Mouse (Mus musculus) layer of hippocampus, postnatal 25 days (tissue): ENCODE measurements around the gene Ntsr2. TPM values are rescaled to one million over a fixed set of nuclear protein-coding genes. Genes with fewer than 3 reads are reported as not detected.
A peak's percentile ranks its signal among the peaks of the same experiment; 100 is the strongest.

Experiments used
- DNase-seq, 2 experiments: peaks; one replicate each; pipeline ENCODE4 v3.0.0; 2022; ENCODE audit warnings: mixed read lengths in 2 of 2, low spot score in 1 of 2; ENCODE audit errors: extremely low spot score in 1 of 2
- total RNA-seq, 2 experiments: library from RNA; stranded (reverse); gene quantifications; 2 replicates each; pipeline ENCODE4 v1.2.3; 2021

The Ntsr2 gene
- total RNA-seq = 100 to 1,000 TPM; 217 to 233 TPM

DNA sequence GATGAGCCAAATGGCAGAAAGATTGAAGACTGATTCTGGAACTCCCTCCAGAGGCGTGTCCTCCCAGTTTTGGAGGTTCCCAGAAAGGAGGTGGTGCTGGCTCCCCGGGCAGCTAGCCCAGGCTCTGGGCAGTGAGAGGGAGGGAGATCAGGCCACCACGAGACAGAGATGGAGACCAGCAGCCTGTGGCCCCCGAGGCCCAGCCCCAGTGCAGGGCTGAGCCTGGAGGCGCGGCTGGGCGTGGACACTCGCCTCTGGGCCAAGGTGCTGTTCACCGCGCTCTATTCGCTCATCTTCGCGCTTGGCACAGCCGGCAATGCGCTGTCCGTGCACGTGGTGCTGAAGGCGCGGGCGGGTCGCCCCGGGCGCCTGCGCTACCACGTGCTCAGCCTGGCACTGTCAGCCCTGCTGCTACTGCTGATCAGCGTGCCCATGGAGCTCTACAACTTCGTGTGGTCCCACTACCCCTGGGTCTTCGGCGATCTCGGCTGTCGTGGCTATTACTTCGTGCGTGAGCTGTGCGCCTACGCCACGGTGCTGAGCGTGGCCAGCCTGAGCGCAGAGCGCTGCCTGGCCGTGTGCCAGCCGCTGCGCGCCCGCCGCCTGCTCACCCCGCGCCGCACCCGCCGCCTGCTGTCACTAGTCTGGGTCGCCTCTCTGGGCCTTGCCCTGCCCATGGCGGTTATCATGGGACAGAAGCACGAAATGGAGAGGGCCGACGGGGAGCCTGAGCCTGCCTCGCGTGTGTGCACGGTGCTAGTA lies at the start of gene Ntsr2:
Gene Ntsr2, plus strand, starts transcription at position 51 of the 762 bp plus-strand sequence.
- DNase-seq = peak; percentile 57 to 67

DNA sequence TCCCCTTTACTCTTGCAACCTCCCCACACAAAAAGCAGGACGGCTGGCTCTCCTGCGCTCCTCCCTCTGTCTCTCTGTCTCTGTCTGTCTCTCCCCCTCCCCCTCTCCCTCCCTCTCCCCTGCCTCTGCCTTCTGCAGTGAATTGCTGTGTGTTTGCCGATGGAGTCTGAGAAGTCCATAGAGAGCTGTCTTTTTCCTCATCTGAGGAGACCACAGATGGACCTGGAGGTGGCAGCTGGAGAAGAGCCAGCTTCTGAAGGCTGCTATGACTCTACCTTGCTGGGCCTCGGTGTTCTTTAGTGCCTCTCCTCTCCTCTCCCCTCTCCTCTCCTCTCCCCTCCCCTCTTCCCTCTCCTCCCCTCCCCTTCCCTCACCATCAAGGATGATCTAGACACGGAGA lies 47.6 kb upstream of the Ntsr2 start:
- DNase-seq = no peak

GRCm38 (mm10) chr12:16610936-16611335 lies 42.2 kb upstream of the Ntsr2 start, which contains the start of gene Lpin1:
Gene Lpin1 (minus strand): TSS chr12:16610966.
- no peak for DNase-seq

- no peak for DNase-seq
Measured at GRCm38 (mm10) chr12:16614556-16614955, 38.6 kb upstream of the Ntsr2 start.

GRCm38 (mm10) chr12:16615738-16616137 lies 37.4 kb upstream of the Ntsr2 start:
- DNase-seq = no peak

DNA sequence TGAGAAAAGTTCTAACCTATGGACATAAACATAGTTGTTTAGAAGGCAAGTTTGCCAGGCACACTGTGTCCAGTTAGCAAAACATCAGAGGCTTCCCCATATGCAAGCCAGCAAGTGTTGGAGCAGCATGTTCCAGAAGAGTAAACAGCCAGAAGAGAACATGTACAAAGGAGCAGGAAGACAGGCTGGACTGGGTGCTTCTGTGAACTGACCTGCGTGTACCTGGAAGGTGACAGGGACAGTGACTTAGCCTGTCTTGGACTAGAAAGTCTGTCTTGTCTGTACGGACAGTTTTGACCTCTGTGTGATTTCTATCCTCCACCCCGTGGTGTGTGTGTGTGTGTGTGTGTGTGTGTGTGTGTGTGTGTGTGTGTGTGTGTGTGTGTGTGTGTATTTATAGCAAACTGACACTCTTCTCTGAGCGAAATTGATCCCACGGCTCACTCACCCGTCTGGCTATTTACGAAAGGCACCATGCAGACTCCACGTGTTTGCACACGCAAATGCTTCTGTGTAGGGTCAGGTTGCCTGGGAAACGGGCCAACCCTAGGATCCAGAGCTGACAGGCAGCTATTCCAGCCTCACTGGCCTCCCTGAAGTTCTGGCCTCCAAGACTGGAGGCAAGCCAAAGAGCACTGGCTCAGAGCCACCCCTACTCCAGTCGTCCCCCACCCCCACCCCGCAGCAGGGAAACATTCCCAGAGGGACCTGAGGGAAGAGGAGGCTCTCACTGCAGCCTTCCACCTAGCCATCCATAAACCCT lies 34.5 kb upstream of the Ntsr2 start:
- peak; percentile 23 to 62 for DNase-seq

- no peak for DNase-seq
Measured at GRCm38 (mm10) chr12:16619453-16619852, 33.7 kb upstream of the Ntsr2 start.

- DNase-seq = no peak
Measured at GRCm38 (mm10) chr12:16620230-16620629, 33.0 kb upstream of the Ntsr2 start.

DNA sequence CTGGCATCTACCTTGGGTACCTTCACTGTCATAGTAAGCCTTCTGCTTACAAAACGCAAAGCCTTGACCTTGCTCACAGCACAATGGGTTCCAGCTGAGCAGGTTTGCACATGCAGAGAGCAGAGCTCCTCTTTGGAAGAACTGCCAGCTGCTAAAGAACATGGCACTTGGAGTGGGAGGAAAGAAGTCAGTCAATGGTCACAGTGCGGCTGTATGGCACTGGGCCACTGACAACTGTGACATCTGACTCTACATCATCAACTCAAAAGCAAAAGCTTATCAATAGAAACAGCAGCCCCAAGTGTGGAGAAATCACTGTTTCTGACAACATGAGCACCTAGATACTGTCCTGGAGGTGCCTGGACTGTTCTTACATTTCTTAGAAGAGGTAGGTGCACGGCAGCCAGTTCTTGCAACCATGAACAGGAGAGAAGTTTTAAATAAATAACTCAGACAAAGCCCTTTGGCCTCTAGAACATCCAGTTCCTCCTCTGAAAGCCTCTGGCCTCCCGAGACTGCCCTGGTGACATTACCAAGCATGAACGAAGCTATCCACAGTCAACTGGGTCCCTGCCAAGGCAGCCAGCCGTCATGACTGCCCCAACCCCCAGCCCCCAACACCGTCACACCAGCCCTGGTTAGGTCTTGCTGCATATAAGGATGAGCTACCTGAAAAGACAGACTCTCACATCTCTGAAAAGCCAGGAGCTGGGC lies 22.9 kb upstream of the Ntsr2 start:
- no peak for DNase-seq

DNA sequence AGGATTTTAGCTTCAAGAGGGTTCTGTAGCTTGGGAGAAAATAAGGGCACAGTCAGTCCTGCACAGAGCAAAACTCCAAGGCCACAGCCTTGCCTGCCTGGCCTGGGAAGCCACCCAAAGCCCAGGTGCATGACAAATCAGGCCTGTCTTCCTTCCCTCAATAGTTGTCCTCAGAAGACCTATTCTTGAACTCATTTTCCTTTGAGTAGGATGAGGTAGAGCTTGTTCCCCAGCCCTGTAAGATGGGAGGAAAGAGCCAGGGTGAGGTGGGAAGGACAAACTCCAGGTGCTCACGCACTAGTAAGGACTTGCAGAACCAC lies 22.4 kb upstream of the Ntsr2 start:
- DNase-seq = no peak

DNA sequence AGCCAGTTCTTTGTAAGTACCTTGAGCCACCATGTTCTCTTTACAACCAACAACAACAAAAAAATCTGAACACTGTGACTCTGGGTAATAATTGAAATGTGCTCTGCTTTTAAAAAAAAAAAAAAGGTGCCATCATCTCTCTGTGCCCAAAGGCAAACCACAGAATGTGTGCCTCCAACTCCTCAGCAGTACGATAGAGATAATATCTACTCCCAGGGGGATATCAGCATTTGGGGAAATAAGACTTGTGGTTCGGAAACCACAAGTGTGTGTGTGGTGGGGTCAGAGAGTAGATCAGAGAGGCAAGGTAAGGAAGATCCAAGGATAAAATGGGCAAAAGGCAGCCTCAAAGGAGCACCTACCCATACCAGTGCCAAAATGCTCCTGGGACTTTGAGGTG lies 21.8 kb upstream of the Ntsr2 start:
- no peak for DNase-seq

GRCm38 (mm10) chr12:16633235-16633634 lies 19.9 kb upstream of the Ntsr2 start:
- no peak for DNase-seq

- DNase-seq = peak; percentile 44 to 80
Measured at GRCm38 (mm10) chr12:16634075-16634813, 18.9 kb upstream of the Ntsr2 start.

- no peak for DNase-seq
Measured at GRCm38 (mm10) chr12:16635816-16636215, 17.4 kb upstream of the Ntsr2 start.

GRCm38 (mm10) chr12:16639078-16639771 lies 14.0 kb upstream of the Ntsr2 start:
- no peak for DNase-seq

- DNase-seq = no peak
Measured at GRCm38 (mm10) chr12:16640075-16640474, 13.1 kb upstream of the Ntsr2 start.

GRCm38 (mm10) chr12:16642000-16642399 lies 11.2 kb upstream of the Ntsr2 start:
- DNase-seq = no peak

DNA sequence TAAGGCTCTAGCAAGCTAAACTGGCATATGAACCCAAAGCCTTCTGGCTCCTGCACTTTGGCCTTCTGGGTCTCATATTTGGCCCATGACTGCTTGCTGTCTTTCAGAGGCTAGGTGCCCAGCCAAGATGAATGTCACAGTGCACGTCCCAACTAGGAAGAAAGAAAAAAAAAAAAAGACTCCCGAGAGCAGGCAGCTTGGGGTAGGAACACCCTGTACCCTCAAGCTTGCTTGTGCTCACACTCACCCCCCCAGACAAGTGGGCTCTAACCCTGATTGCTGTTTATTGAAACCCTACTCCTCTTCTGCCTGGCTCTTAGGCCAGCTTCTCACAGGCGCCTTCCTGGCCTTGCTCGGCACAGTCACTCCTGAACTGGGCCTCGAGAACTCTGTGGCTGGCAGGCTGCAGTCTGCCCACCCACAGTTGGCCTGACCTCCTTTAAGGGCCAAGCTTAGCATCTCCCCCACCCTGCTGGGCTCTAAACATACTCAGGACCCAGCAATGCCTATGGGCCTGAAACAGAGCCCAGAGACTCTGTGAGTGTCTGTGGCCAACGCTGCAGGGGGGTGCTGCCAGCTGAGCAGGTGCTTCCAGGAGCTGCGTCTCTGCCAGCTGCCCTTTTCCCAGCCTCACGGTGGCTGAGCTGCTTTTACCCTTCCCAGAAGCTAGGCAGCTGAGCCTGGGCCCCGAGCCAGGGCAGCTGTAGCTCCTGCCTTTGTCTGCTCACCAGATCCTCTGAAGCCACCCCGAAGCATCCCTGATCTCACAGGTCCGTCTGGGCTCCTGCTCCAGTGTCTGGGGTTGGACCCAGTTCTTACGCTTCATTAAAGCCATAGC lies 9.5 kb upstream of the Ntsr2 start:
- DNase-seq = peak in 1 of 2 experiments; percentile 41

DNA sequence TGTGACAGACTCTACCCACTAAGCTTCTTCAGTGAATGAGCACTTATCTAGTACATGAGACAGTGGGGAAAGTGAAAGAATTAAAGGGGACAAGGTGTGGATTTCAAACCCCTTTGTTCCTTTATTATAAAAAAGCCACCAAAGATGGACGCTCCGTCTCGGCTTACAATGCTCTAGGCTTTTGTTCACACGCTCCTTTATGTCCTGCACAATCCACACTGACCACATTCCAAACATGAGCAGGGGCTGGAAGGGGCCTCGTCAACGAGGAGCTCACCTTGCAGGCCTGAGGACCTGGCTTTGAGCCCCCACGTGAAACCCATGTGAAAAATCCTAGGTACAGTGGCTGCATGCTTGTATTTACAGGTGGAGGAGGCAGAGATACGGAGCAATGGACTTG lies 8.5 kb upstream of the Ntsr2 start:
- no peak for DNase-seq
